Comparison of ENCODE assay signal across 14 mouse cellular contexts in the genomic region with DNA sequence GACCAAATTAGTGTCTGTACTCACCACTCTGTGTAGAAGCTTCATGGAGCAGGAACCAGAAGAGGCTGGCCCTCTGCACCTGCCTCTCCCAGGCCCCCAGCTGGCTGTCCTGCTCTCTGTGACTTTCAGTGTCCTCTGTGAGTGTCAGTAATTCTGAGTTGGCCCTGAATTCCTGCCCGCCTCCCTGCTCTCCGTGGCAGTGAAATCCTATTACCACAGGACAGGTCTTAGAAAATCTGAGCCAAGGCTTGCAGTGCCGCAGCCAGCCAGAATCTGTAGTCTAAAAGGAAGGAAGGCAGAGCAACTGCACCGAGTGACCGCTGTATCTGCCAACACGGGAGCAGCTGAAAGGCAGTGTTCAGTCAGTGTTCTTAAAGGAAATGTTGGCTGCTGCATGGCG. TPM values are rescaled to one million over a fixed set of nuclear protein-coding genes. Genes with fewer than 3 reads are reported as not detected.
A peak's percentile ranks its signal among the peaks of the same experiment; 100 is the strongest.
DNase-seq lines count a peak whose midpoint lies in the region; ATAC-seq lines count a peak whose summit lies in the region.
"Had no signal": no experiment of that assay in that cellular context is flagged by ENCODE, and none has a peak within 500 bp of the region (broad histone marks: within the 10 kb centered on the region; RNA-seq: fewer than 3 reads in every experiment).

No protein-coding gene starts in this region.

- no peak overlapping the region for H3K4me2 ChIP-seq in hindbrain, embryonic 15.5 days
- H3K4me2 ChIP-seq in hindbrain, embryonic 11.5 days (replicated peaks; ENCODE audit: low read depth, low read length) = no peak overlapping the region
- H3K4me2 ChIP-seq in midbrain, embryonic 15.5 days = no peak overlapping the region
- H3K4me2 ChIP-seq: forebrain, embryonic 12.5 days; lung, embryonic 15.5 days had no signal

- 0 out of 2 replicates have a peak, but pooled peaks have one; percentile 44 for ATAC-seq in hindbrain, embryonic 15.5 days (ENCODE audit: low FRiP score, low read depth)
- ATAC-seq in hindbrain, embryonic 11.5 days (ENCODE audit: low FRiP score) = no peak
- ATAC-seq in midbrain, embryonic 15.5 days (replicated peaks) = peak; percentile 49; the same call in 1 of the 2 replicates
- ATAC-seq: inflammation-experienced regulatory T-cells, adult 6 months had no signal

- peaks cover 54% of the 10 kb centered on the region for H3K36me3 ChIP-seq in hindbrain, embryonic 15.5 days
- H3K36me3 ChIP-seq in hindbrain, embryonic 11.5 days (ENCODE audit: control insufficient read depth, insufficient read depth, low read length) = peaks cover 15% of the 10 kb centered on the region
- H3K36me3 ChIP-seq in midbrain, embryonic 15.5 days (replicated peaks) = peaks cover 26% of the 10 kb centered on the region

- H3K9me3 ChIP-seq in hindbrain, embryonic 15.5 days = no peaks in the 10 kb centered on the region
- no peaks in the 10 kb centered on the region for H3K9me3 ChIP-seq in hindbrain, embryonic 11.5 days (ENCODE audit: control insufficient read depth, low read length)
- no peaks in the 10 kb centered on the region for H3K9me3 ChIP-seq in midbrain, embryonic 15.5 days
- H3K9me3 ChIP-seq: embryonic facial prominence, embryonic 10.5 days; forebrain, embryonic 12.5 days; lung, embryonic 15.5 days had no signal

- H3K27me3 ChIP-seq in hindbrain, embryonic 15.5 days = no peaks in the 10 kb centered on the region
- no peaks in the 10 kb centered on the region for H3K27me3 ChIP-seq in hindbrain, embryonic 11.5 days (ENCODE audit: control insufficient read depth, insufficient read depth, low read length)
- no peaks in the 10 kb centered on the region for H3K27me3 ChIP-seq in midbrain, embryonic 15.5 days (replicated peaks)
- H3K27me3 ChIP-seq: forebrain, embryonic 12.5 days; lung, embryonic 15.5 days had no signal

- H3K4me3 ChIP-seq in hindbrain, embryonic 15.5 days = no peak overlapping the region
- no peak overlapping the region for H3K4me3 ChIP-seq in hindbrain, embryonic 11.5 days (ENCODE audit: low read depth, low read length)
- H3K4me3 ChIP-seq in midbrain, embryonic 15.5 days = no peak overlapping the region
- H3K4me3 ChIP-seq: embryonic facial prominence, embryonic 10.5 days; forebrain, embryonic 12.5 days; lung, embryonic 15.5 days had no signal

- no peak overlapping the region for H3K9ac ChIP-seq in hindbrain, embryonic 15.5 days
- no peak overlapping the region for H3K9ac ChIP-seq in hindbrain, embryonic 11.5 days (ENCODE audit: low read depth, low read length)
- no peak overlapping the region for H3K9ac ChIP-seq in midbrain, embryonic 15.5 days
- H3K9ac ChIP-seq: forebrain, embryonic 12.5 days; lung, embryonic 15.5 days had no signal

- 78% methylated on average over 7 of the region's 7 CpGs for WGBS in hindbrain, embryonic 15.5 days
- 88% methylated on average over 7 of the region's 7 CpGs for WGBS in hindbrain, embryonic 11.5 days
- WGBS in midbrain, embryonic 15.5 days = 46% methylated on average over 7 of the region's 7 CpGs

- peaks cover 10% of the 10 kb centered on the region; the same call in 1 of the 2 replicates for H3K4me1 ChIP-seq in hindbrain, embryonic 15.5 days (replicated peaks)
- H3K4me1 ChIP-seq in hindbrain, embryonic 11.5 days (replicated peaks; ENCODE audit: control insufficient read depth, insufficient read depth, low read length) = no peaks in the 10 kb centered on the region
- peaks cover 20% of the 10 kb centered on the region for H3K4me1 ChIP-seq in midbrain, embryonic 15.5 days
- H3K4me1 ChIP-seq: lung, embryonic 15.5 days had no signal

- peak overlapping the region; percentile 52; the same call in 1 of the 2 replicates for H3K27ac ChIP-seq in hindbrain, embryonic 15.5 days (replicated peaks)
- H3K27ac ChIP-seq in hindbrain, embryonic 11.5 days (ENCODE audit: low read depth, low read length) = no peak overlapping the region
- H3K27ac ChIP-seq in midbrain, embryonic 15.5 days = peak overlapping the region; percentile 62
- H3K27ac ChIP-seq: embryonic facial prominence, embryonic 10.5 days; forebrain, embryonic 12.5 days; lung, embryonic 15.5 days had no signal

- peak; percentile 40 to 51 for DNase-seq in cerebellum, adult 18-20 months
- no peak for DNase-seq in cerebellum, adult 9-10 months
- DNase-seq in hindbrain, embryonic 11.5 days (ENCODE audit: low spot score) = no peak
- peak; percentile 69 for DNase-seq in gastrocnemius, postnatal 25 days
- DNase-seq in thymus, adult 18-20 months = no peak
- DNase-seq in spleen, postnatal 4 days (ENCODE audit: low spot score in 2 of 2) = no peak
- DNase-seq: adrenal gland, postnatal 25 days; B cell, adult 2 months had no signal

RNA-seq across cellular contexts. Expression of gene E2f6, which starts 10.0 kb away (rescaled TPM):
- 29.2 and 29.7 TPM in 2 replicates for polyA plus RNA-seq in hindbrain, embryonic 15.5 days (2015; fragmentation: Nextera tagmentation; extraction: Ambion mirVana)
- polyA plus RNA-seq in hindbrain, embryonic 11.5 days (2014; fragmentation: Nextera tagmentation; extraction: Ambion mirVana) = 75.3 and 76.5 TPM in 2 replicates
- total RNA-seq in gastrocnemius, postnatal 25 days (2021) = 100 to 1,000 TPM in 1 of 2 experiments, 10 to 100 TPM in 1; 96.4 to 114 TPM
- polyA plus RNA-seq in midbrain, embryonic 15.5 days (2015; fragmentation: Nextera tagmentation; extraction: Ambion mirVana) = 29.8 and 30.1 TPM in 2 replicates

RNA-seq across cellular contexts. Expression of gene Greb1, which starts 20.1 kb away (rescaled TPM):
- 0.84 and 1.3 TPM in 2 replicates for polyA plus RNA-seq in hindbrain, embryonic 15.5 days (2015; fragmentation: Nextera tagmentation; extraction: Ambion mirVana)
- polyA plus RNA-seq in hindbrain, embryonic 11.5 days (2014; fragmentation: Nextera tagmentation; extraction: Ambion mirVana) = 8.8 and 11.2 TPM in 2 replicates
- total RNA-seq in gastrocnemius, postnatal 25 days (2021) = under 1 TPM; 0.56 to 0.67 TPM
- 1.4 and 1.7 TPM in 2 replicates for polyA plus RNA-seq in midbrain, embryonic 15.5 days (2015; fragmentation: Nextera tagmentation; extraction: Ambion mirVana)

Comparison
In these comparisons a context has a peak if more than half of its experiments do, and no peak if none do; other contexts are left out.
1. DNase-seq: peak in cerebellum, adult 18-20 months (2 of 2) and gastrocnemius, postnatal 25 days (single experiment); none in cerebellum, adult 9-10 months (single experiment), hindbrain, embryonic 11.5 days (single experiment), thymus, adult 18-20 months (0 of 2) and spleen, postnatal 4 days (0 of 2).